Mouse (Mus musculus) neural tube, postnatal 0 days (tissue): ENCODE measurements around the gene Ppp1r10. TPM values are rescaled to one million over a fixed set of nuclear protein-coding genes. Genes with fewer than 3 reads are reported as not detected.
A peak's percentile ranks its signal among the peaks of the same experiment; 100 is the strongest.

Experiments used
- microRNA counts: library from miRNA; unstranded; fragments of <30 nt; microRNA quantifications from one replicate; lab custom pipeline; 2015
- microRNA-seq: library from miRNA; unstranded; fragments of <30 nt; microRNA quantifications from one replicate; pipeline ENCODE4, GENCODE M21; 2016
- polyA plus RNA-seq: library from polyadenylated mRNA; unstranded; fragments of >200 nt; fragmentation: Nextera tagmentation; extraction: Ambion mirVana; gene quantifications from 2 replicates; pipeline ENCODE4 v1.2.1, GENCODE M21; 2015

Gene Ppp1r10
- 22.9 and 25.5 TPM in 2 replicates for polyA plus RNA-seq

GRCm38 (mm10) chr17:35916297-35917142 lies at the start of gene Ppp1r10, which contains the start of gene Mrps18b:
TSS of gene Ppp1r10 (plus strand) at chr17:35916434.
TSS of gene Mrps18b (minus strand) at chr17:35916389.

GRCm38 (mm10) chr17:35879245-35880057 lies 36.8 kb upstream of the Ppp1r10 start, which contains the start of gene Dhx16:
TSS of gene Dhx16 (plus strand) at chr17:35879819.

GRCm38 (mm10) chr17:35896781-35897643 lies 19.2 kb upstream of the Ppp1r10 start, which contains the start of gene 2310061I04Rik:
TSS of gene 2310061I04Rik (minus strand) at chr17:35897431.

GRCm38 (mm10) chr17:35909919-35910369 lies 6.3 kb upstream of the Ppp1r10 start, which contains the start of gene Atat1:
TSS of gene Atat1 (minus strand) at chr17:35910075.

GRCm38 (mm10) chr17:35969418-35970389 lies 53.5 kb downstream of the Ppp1r10 start, which contains the start of gene Abcf1:
TSS of gene Abcf1 (minus strand) at chr17:35969761.

GRCm38 (mm10) chr17:35979401-35980362 lies 63.4 kb downstream of the Ppp1r10 start, which contains the start of the genes Gnl1 and Prr3:
TSS of gene Gnl1 (plus strand) at chr17:35979851.
TSS of gene Prr3 (minus strand) at chr17:35980236.

MicroRNA genes within 50 kb of the gene (microRNA counts, 519-probe panel; counts per million panel counts)
- 40.5 counts per million for microRNA mmu-miR-1894-3p (lab: Ali Mortazavi, UCI)
- 40.5 counts per million for microRNA mmu-miR-1894-5p (lab: Ali Mortazavi, UCI)
- 40.5 counts per million for microRNA mmu-miR-877 (lab: Ali Mortazavi, UCI)

Small RNA genes lying within 50 kb of the gene (microRNA-seq; reads per million reads assigned to microRNA genes)
- gene Gm28033: not detected
- gene Mir1894: not detected
- 103 reads per million, percentile 44 among the genes with 10 or more reads in this experiment for gene Mir877

Other genes starting within 250 kb of the Ppp1r10 start
- 11.0 and 15.0 TPM in 2 replicates for gene Vars2, start 248.8 kb upstream of the Ppp1r10 start, polyA plus RNA-seq
- 23.4 and 23.8 TPM in 2 replicates for gene Gtf2h4, start 242.7 kb upstream of the Ppp1r10 start, polyA plus RNA-seq
- gene Ddr1, start 211.8 kb upstream of the Ppp1r10 start, polyA plus RNA-seq: 66.1 and 70.3 TPM in 2 replicates
- gene Ier3, start 94.8 kb upstream of the Ppp1r10 start, polyA plus RNA-seq: 24.1 and 25.1 TPM in 2 replicates
- 167 and 180 TPM in 2 replicates for gene Flot1, start 93.2 kb upstream of the Ppp1r10 start, polyA plus RNA-seq
- 1,086 and 1,211 TPM in 2 replicates for gene Tubb5, start 78.1 kb upstream of the Ppp1r10 start, polyA plus RNA-seq
- gene Mdc1, start 74.9 kb upstream of the Ppp1r10 start, polyA plus RNA-seq: 3.8 and 4.1 TPM in 2 replicates
- gene Nrm, start 55.1 kb upstream of the Ppp1r10 start, polyA plus RNA-seq: 18.0 and 21.8 TPM in 2 replicates
- 17.5 and 17.9 TPM in 2 replicates for gene Ppp1r18, start 50.8 kb upstream of the Ppp1r10 start, polyA plus RNA-seq
- 19.4 and 23.2 TPM in 2 replicates for gene Dhx16, start 36.6 kb upstream of the Ppp1r10 start, polyA plus RNA-seq
- gene 2310061I04Rik, start 19.0 kb upstream of the Ppp1r10 start, polyA plus RNA-seq: 80.1 and 91.3 TPM in 2 replicates
- gene Atat1, start 6.4 kb upstream of the Ppp1r10 start, polyA plus RNA-seq: 169 and 211 TPM in 2 replicates
- gene Mrps18b, start within 50 bp of the Ppp1r10 start, polyA plus RNA-seq: 73.6 and 78.3 TPM in 2 replicates
- 79.4 and 88.1 TPM in 2 replicates for gene Abcf1, start 53.3 kb downstream of the Ppp1r10 start, polyA plus RNA-seq
- 86.7 and 86.9 TPM in 2 replicates for gene Gnl1, start 63.4 kb downstream of the Ppp1r10 start, polyA plus RNA-seq
- gene Prr3, start 63.8 kb downstream of the Ppp1r10 start, polyA plus RNA-seq: 67.0 and 74.1 TPM in 2 replicates
- gene H2-T24, start 104.1 kb downstream of the Ppp1r10 start, polyA plus RNA-seq: 9.3 and 11.4 TPM in 2 replicates
- gene H2-T23, start 116.4 kb downstream of the Ppp1r10 start, polyA plus RNA-seq: 10.9 and 11.1 TPM in 2 replicates
- gene H2-T22, start 126.3 kb downstream of the Ppp1r10 start, polyA plus RNA-seq: 10.3 and 10.9 TPM in 2 replicates
- gene Gm6034, start 126.5 kb downstream of the Ppp1r10 start, polyA plus RNA-seq: not detected in 2 replicates
- gene Gm11127, start 141.9 kb downstream of the Ppp1r10 start, polyA plus RNA-seq: not detected in 2 replicates
- not detected in 2 replicates for gene Gm19684, start 205.2 kb downstream of the Ppp1r10 start, polyA plus RNA-seq
- gene Gm7030, start 213.0 kb downstream of the Ppp1r10 start, polyA plus RNA-seq: not detected in 2 replicates